Mouse (Mus musculus) MEL (cell line): ENCODE results near the gene Elof1. TPM values are rescaled to one million over a fixed set of nuclear protein-coding genes. Genes with fewer than 3 reads are reported as not detected.
"Not testable (repeated sequence)": the region's sequence is repeated elsewhere in the genome, so short reads cannot be mapped to it uniquely, and the experiment has no call there.

Source experiments
- DNase-seq: peaks from one replicate; pipeline ENCODE4 v3.0.0; 2011; ENCODE audit warnings: low read depth, low spot score
- H3K27ac ChIP-seq: 2 replicates; pipeline ENCODE4 v1.5.1; 2012; ENCODE audit warnings: low read depth, mild to moderate bottlenecking, control low read depth, low read length, moderate library complexity; ENCODE audit not compliant: control insufficient read depth
- H3K27me3 ChIP-seq, 2 experiments: fragments of 150-350 bp in 1 of 2; sonication (generic) in 1 of 2; 2 replicates each; pipeline ENCODE4 v1.6.1; 2012; ENCODE audit warnings: low read length in 2 of 2, mild to moderate bottlenecking in 2 of 2, improper control_type of control experiment in 1 of 2, moderate library complexity in 1 of 2; ENCODE audit not compliant: insufficient read depth in 2 of 2, control insufficient read depth in 1 of 2
- H3K36me3 ChIP-seq, 2 experiments: 2 replicates each; pipeline ENCODE4 v1.6.1; 2012 to 2014; ENCODE audit warnings: low read length in 2 of 2, improper control_type of control experiment in 1 of 2, inconsistent platforms in 1 of 2, mild to moderate bottlenecking in 1 of 2; ENCODE audit not compliant: insufficient read depth in 2 of 2, control insufficient read depth in 1 of 2
- H3K4me1 ChIP-seq, 2 experiments: fragments of 150-350 bp in 1 of 2; sonication (generic) in 1 of 2; 2 replicates each; pipeline ENCODE4 v1.6.1; 2012; ENCODE audit warnings: low read length in 2 of 2, improper control_type of control experiment in 1 of 2, mild to moderate bottlenecking in 1 of 2; ENCODE audit not compliant: insufficient read depth in 2 of 2, control insufficient read depth in 1 of 2
- H3K4me3 ChIP-seq, 2 experiments: fragments of 150-350 bp in 1 of 2; sonication (generic) in 1 of 2; 2 replicates each; pipeline ENCODE4 v1.5.1; 2012; ENCODE audit warnings: low read depth in 2 of 2, low read length in 2 of 2, mild to moderate bottlenecking in 2 of 2, moderate library complexity in 2 of 2, control low read depth in 1 of 2, improper control_type of control experiment in 1 of 2; ENCODE audit not compliant: control insufficient read depth in 1 of 2, insufficient read depth in 1 of 2
- H3K79me2 ChIP-seq: 2 replicates; pipeline ENCODE4 v1.6.1; 2012; ENCODE audit warnings: mild to moderate bottlenecking, low read length, moderate library complexity; ENCODE audit not compliant: control insufficient read depth, poor library complexity, insufficient read depth
- H3K9ac ChIP-seq: 2 replicates; pipeline ENCODE4 v1.6.1; 2012; ENCODE audit warnings: low read depth, mild to moderate bottlenecking, control low read depth, low read length, moderate library complexity; ENCODE audit not compliant: control insufficient read depth, poor library complexity, severe bottlenecking
- H3K9me3 ChIP-seq: fragments of 150-350 bp; sonication (generic); replicated peaks from 2 replicates; pipeline ENCODE4 v1.6.1; 2012; ENCODE audit warnings: mild to moderate bottlenecking, low read length, improper control_type of control experiment, moderate library complexity; ENCODE audit not compliant: insufficient read depth
- CHD2 ChIP-seq: IDR thresholded peaks from 2 replicates; pipeline ENCODE4 v1.6.1; 2011; ENCODE audit warnings: low read length, improper control_type of control experiment
- EP300 ChIP-seq, 2 experiments: IDR thresholded peaks; 2 replicates each; pipeline ENCODE4 v1.6.1; 2011; ENCODE audit warnings: improper control_type of control experiment in 2 of 2, low read length in 2 of 2, low read depth in 1 of 2, mild to moderate bottlenecking in 1 of 2
- ETS1 ChIP-seq: IDR thresholded peaks from 2 replicates; pipeline ENCODE4 v1.6.1; 2012; ENCODE audit warnings: low read depth, mild to moderate bottlenecking, inconsistent platforms, low read length, improper control_type of control experiment, moderate library complexity
- JUND ChIP-seq: IDR thresholded peaks from 2 replicates; pipeline ENCODE4 v1.6.1; 2011; ENCODE audit warnings: low read depth, mild to moderate bottlenecking, improper control_type of control experiment, low read length
- KAT2A ChIP-seq: conservative IDR thresholded peaks from 2 replicates; pipeline ENCODE4 v1.6.1; 2012; ENCODE audit warnings: low read depth, low read length, improper control_type of control experiment, inconsistent platforms
- MAFK ChIP-seq: IDR thresholded peaks from 2 replicates; pipeline ENCODE4 v1.6.1; 2011; ENCODE audit warnings: low read depth, mild to moderate bottlenecking, low read length, improper control_type of control experiment, borderline replicate concordance
- MEF2A ChIP-seq: IDR thresholded peaks from 2 replicates; pipeline ENCODE4 v1.6.1; 2014; ENCODE audit warnings: low read depth, mild to moderate bottlenecking, inconsistent platforms, low read length, improper control_type of control experiment; ENCODE audit not compliant: poor library complexity, insufficient replicate concordance, severe bottlenecking; ENCODE audit errors: extremely low read depth
- MYC ChIP-seq: IDR thresholded peaks from 2 replicates; pipeline ENCODE4 v1.6.1; 2011; ENCODE audit warnings: low read depth, mild to moderate bottlenecking, low read length, improper control_type of control experiment, moderate library complexity
- POLR2AphosphoS2 ChIP-seq: IDR thresholded peaks from 2 replicates; pipeline ENCODE4 v1.6.1; 2011; ENCODE audit warnings: low read length, improper control_type of control experiment
- RCOR1 ChIP-seq: IDR thresholded peaks from 2 replicates; pipeline ENCODE4 v1.6.1; 2012; ENCODE audit warnings: low read depth, mild to moderate bottlenecking, inconsistent platforms, low read length, improper control_type of control experiment
- SIN3A ChIP-seq: IDR thresholded peaks from 2 replicates; pipeline ENCODE4 v1.6.1; 2012; ENCODE audit warnings: low read length, improper control_type of control experiment, inconsistent platforms
- TBP ChIP-seq: IDR thresholded peaks from 2 replicates; pipeline ENCODE4 v1.8.0; 2011; ENCODE audit warnings: low read depth, low read length, improper control_type of control experiment
- TCF12 ChIP-seq: IDR thresholded peaks from 2 replicates; pipeline ENCODE4 v1.6.1; 2014; ENCODE audit warnings: low read depth, mild to moderate bottlenecking, inconsistent platforms, low read length, improper control_type of control experiment, moderate library complexity
- UBTF ChIP-seq: IDR thresholded peaks from 2 replicates; pipeline ENCODE4 v1.6.1; 2012; ENCODE audit warnings: low read depth, mild to moderate bottlenecking, inconsistent platforms, low read length, improper control_type of control experiment, moderate library complexity, borderline replicate concordance; ENCODE audit not compliant: insufficient read depth
- USF1 ChIP-seq: IDR thresholded peaks from 2 replicates; pipeline ENCODE4 v1.6.1; 2014; ENCODE audit warnings: low read depth, mild to moderate bottlenecking, inconsistent platforms, low read length, improper control_type of control experiment, moderate library complexity
- USF2 ChIP-seq, 2 experiments: IDR thresholded peaks; 2 replicates each; pipeline ENCODE4 v1.6.1; 2011 to 2012; ENCODE audit warnings: improper control_type of control experiment in 2 of 2, low read length in 2 of 2, borderline replicate concordance in 1 of 2, inconsistent platforms in 1 of 2, low read depth in 1 of 2, mild to moderate bottlenecking in 1 of 2; ENCODE audit not compliant: insufficient read depth in 1 of 2
- ZMIZ1 ChIP-seq: IDR thresholded peaks from 2 replicates; pipeline ENCODE4 v1.6.1; 2012; ENCODE audit warnings: low read depth, mild to moderate bottlenecking, inconsistent platforms, low read length, improper control_type of control experiment, moderate library complexity
- polyA plus RNA-seq, 2 experiments: library from polyadenylated mRNA; stranded (reverse) in 1 of 2; unstranded in 1 of 2; fragments of >175 nt in 1 of 2; fragments of >200 nt in 1 of 2; gene quantifications; 2 replicates each; pipeline versions ENCODE4 v1.2.1 to v1.2.4; 2012; ENCODE audit warnings: low replicate concordance in 2 of 2, low read depth in 1 of 2; ENCODE audit not compliant: insufficient read length in 2 of 2, insufficient read depth in 1 of 2, missing spikeins in 1 of 2
- total RNA-seq: library from RNA; depleted of rRNA; stranded (reverse); fragments of 300-350 nt; gene quantifications from 2 replicates; pipeline ENCODE4 v1.2.3, GENCODE M21; 2012

The Elof1 gene
- total and polyA plus RNA-seq, 3 experiments, result 421 to 505 TPM; not detected in 1

DNA sequence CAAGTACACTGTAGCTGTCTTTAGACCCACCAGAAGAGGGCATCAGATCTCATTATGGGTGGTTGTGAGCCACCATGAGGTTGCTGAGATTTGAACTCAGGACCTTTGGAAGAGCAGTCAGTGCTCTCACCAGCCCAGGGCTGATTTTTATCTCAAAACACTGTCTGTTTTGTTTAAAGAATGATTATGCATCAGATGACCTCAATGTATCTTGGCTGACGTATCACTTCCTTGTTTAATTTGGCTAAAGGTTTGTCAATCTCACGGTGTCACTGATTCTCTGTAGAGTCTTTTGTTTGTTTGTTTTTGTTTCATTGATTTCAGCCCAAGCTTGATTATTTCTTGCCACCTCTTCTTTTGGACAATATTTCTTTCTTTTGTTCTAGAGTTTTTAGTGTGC is 34.0 kb upstream of the Elof1 start (continued):
- no peak for TF ChIP-seq UBTF
- no peak for TF ChIP-seq USF2 (IDR thresholded peaks at IDR 0.05; ENCODE audit: borderline replicate concordance in 1 of 2, insufficient read depth in 1 of 2, low read depth in 1 of 2, low read length in 2 of 2)
- TF ChIP-seq TCF12, result no peak
- TF ChIP-seq USF1, result no peak
- TF ChIP-seq SIN3A, result no peak
- no peak for TF ChIP-seq CHD2
- TF ChIP-seq MEF2A, result no peak
- no peak for TF ChIP-seq MAFK
- no peak for TF ChIP-seq JUND
- peak; percentile 68 for TF ChIP-seq RCOR1
- TF ChIP-seq POLR2AphosphoS2, result no peak
- no peak for TF ChIP-seq KAT2A
- TF ChIP-seq MYC, result no peak
- no peak for TF ChIP-seq EP300 (IDR thresholded peaks at IDR 0.05; ENCODE audit: low read depth in 1 of 2, low read length in 2 of 2)
- TF ChIP-seq TBP, result no peak
- TF ChIP-seq, all 39 proteins: peak for 5

DNA sequence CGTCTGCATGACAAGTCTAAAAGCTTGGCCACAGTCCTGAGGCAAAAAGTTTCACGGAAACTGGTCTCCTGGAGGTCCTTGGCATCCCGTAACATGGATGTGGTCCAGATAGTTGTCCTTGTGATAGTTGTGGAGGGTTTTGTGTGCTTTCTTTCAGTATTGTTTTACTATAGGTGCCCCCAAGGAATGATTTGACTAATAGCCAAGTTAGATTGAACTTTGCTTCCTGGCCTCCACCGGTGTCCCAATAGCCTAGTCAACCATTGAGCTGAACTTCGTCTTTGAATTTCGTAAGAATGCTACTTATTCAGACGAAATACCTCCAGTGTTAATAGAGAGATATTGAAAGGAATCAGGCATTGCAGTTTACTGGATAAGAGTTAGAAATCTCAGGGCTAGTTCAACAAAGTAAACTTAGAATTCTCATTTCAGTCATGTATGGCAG is 33.3 kb upstream of the Elof1 start:
- TF ChIP-seq ETS1, result peak; percentile 39; the same call in 1 of the 2 replicates
- peak; percentile 83; the same call in 1 of the 2 replicates for TF ChIP-seq ZMIZ1
- peak; percentile 71 for TF ChIP-seq POLR2AphosphoS2
- TF ChIP-seq SIN3A, result peak; percentile 6; the same call in 1 of the 2 replicates
- H3K36me3 ChIP-seq, result peaks cover 0 to 10% of the 10 kb centered on the region in 2 experiments; a peak in 2 of 4 replicates
- DNase-seq, H3K79me2 ChIP-seq, H3K9me3 ChIP-seq, H3K27me3 ChIP-seq, H3K27ac ChIP-seq: not testable (repeated sequence)
- peak overlapping the region; percentile 24 to 33; a peak in 3 of 4 replicates for H3K4me3 ChIP-seq
- peak overlapping the region; percentile 32; the same call in 1 of the 2 replicates for H3K9ac ChIP-seq
- peaks cover 4 to 20% of the 10 kb centered on the region in 2 experiments; a peak in 3 of 4 replicates for H3K4me1 ChIP-seq
